Mouse (Mus musculus): ENCODE measurements around the gene Ptprk.

Ptprk gene

GRCm38 (mm10) chr10:28408980-28409379 is 334.4 kb downstream of the Ptprk start:
- in situ Hi-C loops (cut with MboI, MseI): no loop called here

GRCm38 (mm10) chr10:28414823-28415222 is 340.2 kb downstream of the Ptprk start:
- in situ Hi-C loops (cut with MboI, MseI): no loop called here

GRCm38 (mm10) chr10:28422622-28423021 is 348.0 kb downstream of the Ptprk start:
- in situ Hi-C loops (cut with MboI, MseI): no loop called here

GRCm38 (mm10) chr10:28425371-28425770 is 350.8 kb downstream of the Ptprk start:
- in situ Hi-C loops (cut with MboI, MseI): no loop called here

- in situ Hi-C loops (cut with MboI, MseI): no loop called here
Observed at GRCm38 (mm10) chr10:28436084-28436483, 361.5 kb downstream of the Ptprk start.

- in situ Hi-C loops (cut with MboI, MseI): no loop called here
Observed at GRCm38 (mm10) chr10:28449853-28450252, 375.2 kb downstream of the Ptprk start.

- in situ Hi-C loops (cut with MboI, MseI): no loop called here
Observed at GRCm38 (mm10) chr10:28450642-28451041, 376.0 kb downstream of the Ptprk start.

GRCm38 (mm10) chr10:28458027-28458426 is 383.4 kb downstream of the Ptprk start:
- in situ Hi-C loops (cut with MboI, MseI): no loop called here

GRCm38 (mm10) chr10:28459963-28460362 is 385.3 kb downstream of the Ptprk start:
- in situ Hi-C loops (cut with MboI, MseI): no loop called here

GRCm38 (mm10) chr10:28463706-28464105 is 389.1 kb downstream of the Ptprk start:
- in situ Hi-C loops (cut with MboI, MseI): no loop called here

GRCm38 (mm10) chr10:28464766-28465548 is 390.3 kb downstream of the Ptprk start:
- in situ Hi-C loops (cut with MboI, MseI): no loop called here

- in situ Hi-C loops (cut with MboI, MseI): loop anchor here (10.0 kb wide), 1 partner anchor 359 kb away; no protein-coding TSS in a partner anchor
Observed at GRCm38 (mm10) chr10:28485574-28485973, 411.0 kb downstream of the Ptprk start.

GRCm38 (mm10) chr10:28491006-28491405 is 416.4 kb downstream of the Ptprk start:
- in situ Hi-C loops (cut with MboI, MseI): no loop called here

- in situ Hi-C loops (cut with MboI, MseI): no loop called here
Observed at GRCm38 (mm10) chr10:28492206-28492605, 417.6 kb downstream of the Ptprk start.

GRCm38 (mm10) chr10:28492870-28493269 is 418.2 kb downstream of the Ptprk start:
- in situ Hi-C loops (cut with MboI, MseI): no loop called here

GRCm38 (mm10) chr10:28493271-28493861 is 418.7 kb downstream of the Ptprk start:
- in situ Hi-C loops (cut with MboI, MseI): no loop called here

- in situ Hi-C loops (cut with MboI, MseI): no loop called here
Observed at GRCm38 (mm10) chr10:28497791-28498190, 423.2 kb downstream of the Ptprk start.

- in situ Hi-C loops (cut with MboI, MseI): no loop called here
Observed at GRCm38 (mm10) chr10:28498504-28498903, 423.9 kb downstream of the Ptprk start.

GRCm38 (mm10) chr10:28513601-28514000 is 439.0 kb downstream of the Ptprk start:
- in situ Hi-C loops (cut with MboI, MseI): loop anchor here (25.0 kb wide), 1 partner anchor 174 kb away; no protein-coding TSS in a partner anchor

GRCm38 (mm10) chr10:28516147-28516546 is 441.5 kb downstream of the Ptprk start:
- in situ Hi-C loops (cut with MboI, MseI): loop anchor here (5.0 to 25.0 kb wide), 2 partner anchors 86 to 171 kb away; no protein-coding TSS in a partner anchor

- in situ Hi-C loops (cut with MboI, MseI): loop anchor here (5.0 to 25.0 kb wide), 2 partner anchors 84 to 169 kb away; no protein-coding TSS in a partner anchor
Observed at GRCm38 (mm10) chr10:28518297-28518696, 443.7 kb downstream of the Ptprk start.

- in situ Hi-C loops (cut with MboI, MseI): loop anchor here (5.0 to 25.0 kb wide), 2 partner anchors 82 to 167 kb away; no protein-coding TSS in a partner anchor
Observed at GRCm38 (mm10) chr10:28519861-28520260, 445.2 kb downstream of the Ptprk start.

Measured in T-helper 1 cell (primary cell).